Mouse (Mus musculus) cerebellum, adult 8-10 months (tissue): Measurements from ENCODE around the gene Bcl2l13.

Source experiments
- DNase-seq: peaks from one replicate; pipeline ENCODE4 v3.0.0; 2022

Bcl2l13 gene

DNA sequence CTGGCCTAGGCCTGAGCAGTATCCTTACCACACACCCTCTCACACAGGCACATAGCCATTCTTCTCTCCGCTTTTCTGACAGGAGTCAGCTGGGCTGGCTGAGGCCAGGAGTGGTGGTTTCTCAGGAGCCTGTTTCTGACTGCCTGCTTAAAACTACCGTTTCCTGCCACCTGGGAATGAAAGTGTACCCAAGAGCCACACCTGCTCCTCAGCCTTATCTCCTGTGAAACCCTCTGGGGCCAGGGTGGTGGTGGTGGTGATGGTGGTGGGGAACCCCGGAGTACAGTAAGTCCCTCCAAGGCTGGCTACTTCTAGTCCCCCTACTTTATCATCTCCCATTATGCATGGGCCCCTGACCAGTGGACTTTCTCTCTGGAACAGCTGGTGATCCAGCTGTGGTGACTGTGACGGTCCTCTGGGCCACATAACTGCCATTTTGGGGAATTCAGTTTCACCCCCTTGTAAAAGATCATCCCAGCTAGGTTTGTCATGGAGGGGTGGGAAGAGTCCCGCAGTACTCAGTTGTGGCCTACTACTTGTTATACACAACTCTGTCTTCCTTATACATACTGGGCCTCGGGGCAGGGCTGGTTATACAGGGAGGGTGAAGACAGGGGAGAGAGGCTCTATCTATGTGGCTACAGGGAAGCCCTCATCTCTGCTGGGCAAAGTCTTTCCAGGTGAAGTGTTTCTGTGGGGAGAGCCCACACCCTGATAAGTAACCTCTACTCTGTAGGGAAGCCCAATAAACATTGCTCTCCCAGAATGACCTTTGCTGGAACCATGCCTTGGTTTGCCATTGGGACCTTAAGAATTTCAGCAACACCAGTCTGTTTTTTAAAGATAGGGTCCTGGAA lies 94.7 kb downstream of the Bcl2l13 start:
- DNase-seq: no peak

DNA sequence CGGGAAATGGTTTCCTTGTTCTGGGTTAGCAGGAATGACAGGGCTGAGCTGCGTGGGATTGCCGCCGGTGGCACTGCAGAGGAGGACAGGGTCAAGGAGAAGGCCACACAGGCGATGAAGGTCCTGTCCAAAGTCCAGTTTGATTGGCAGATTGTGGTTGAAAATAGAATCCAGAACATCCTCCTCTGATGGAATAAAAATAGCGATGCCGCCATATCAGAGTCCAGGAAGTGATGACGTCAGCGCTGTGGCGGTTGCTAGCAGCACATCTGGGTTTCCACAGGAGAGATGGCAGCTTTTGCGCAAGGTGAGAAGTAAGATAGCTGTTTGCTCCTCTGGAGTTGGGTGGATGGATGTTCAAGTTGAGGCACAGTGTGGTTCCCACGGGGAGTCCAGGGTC lies 96.6 kb downstream of the Bcl2l13 start:
- no peak for DNase-seq

- DNase-seq: no peak
Measured at GRCm38 (mm10) chr6:120933670-120934069, 97.7 kb downstream of the Bcl2l13 start.

DNA sequence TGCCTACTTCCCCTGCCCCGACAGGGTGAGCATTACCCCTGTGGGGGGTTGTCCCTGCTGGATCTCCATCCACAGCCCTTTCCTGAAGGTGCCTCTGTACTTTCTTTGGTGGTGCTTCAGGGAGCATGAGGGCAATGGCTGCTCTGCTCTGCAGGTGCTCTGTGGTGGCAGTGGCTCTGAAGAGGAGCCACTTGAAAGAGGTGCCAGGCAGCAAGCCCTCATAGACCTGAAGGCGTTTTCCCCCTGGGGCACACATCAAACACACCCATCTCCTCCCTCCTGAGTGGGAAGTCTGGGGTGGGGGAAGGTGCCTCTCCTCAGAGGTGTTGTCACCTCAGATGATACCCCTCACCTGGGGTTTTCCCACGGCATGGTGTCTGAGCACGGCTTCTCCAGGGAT lies 98.2 kb downstream of the Bcl2l13 start:
- no peak for DNase-seq

- DNase-seq: no peak
Measured at GRCm38 (mm10) chr6:120937104-120937617, 101.1 kb downstream of the Bcl2l13 start.

DNA sequence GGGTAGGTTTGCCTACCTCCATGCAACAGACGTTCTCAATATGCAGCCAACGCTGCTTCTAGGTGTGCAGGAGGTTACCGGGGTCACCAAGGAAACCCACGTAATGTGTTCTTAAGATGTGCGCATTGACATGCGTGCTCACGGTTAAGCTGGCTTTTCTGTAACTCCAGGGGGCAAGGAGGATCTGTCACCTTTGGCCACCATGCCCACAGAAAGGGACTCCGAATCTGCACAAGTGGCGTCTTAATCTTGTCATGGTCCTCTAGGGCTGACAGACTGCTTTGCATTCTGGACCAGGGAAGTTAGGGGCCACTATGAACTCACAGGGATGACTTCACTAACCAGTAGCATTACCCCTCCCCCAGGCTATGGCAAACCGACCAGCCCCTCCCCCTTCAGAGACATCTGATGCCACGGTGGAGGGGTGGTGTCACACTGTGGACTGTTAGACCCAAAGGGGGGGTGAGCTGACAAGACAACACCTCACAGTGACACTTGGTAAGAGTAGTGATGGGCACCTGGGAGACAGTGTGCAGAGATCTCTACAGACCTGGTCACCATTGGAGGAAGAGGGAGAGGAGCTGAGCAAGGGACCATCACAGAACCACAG lies 102.1 kb downstream of the Bcl2l13 start:
- no peak for DNase-seq

GRCm38 (mm10) chr6:120938763-120939450 lies 102.9 kb downstream of the Bcl2l13 start:
- no peak for DNase-seq

- DNase-seq: no peak
Measured at GRCm38 (mm10) chr6:120939783-120940182, 103.8 kb downstream of the Bcl2l13 start.

DNA sequence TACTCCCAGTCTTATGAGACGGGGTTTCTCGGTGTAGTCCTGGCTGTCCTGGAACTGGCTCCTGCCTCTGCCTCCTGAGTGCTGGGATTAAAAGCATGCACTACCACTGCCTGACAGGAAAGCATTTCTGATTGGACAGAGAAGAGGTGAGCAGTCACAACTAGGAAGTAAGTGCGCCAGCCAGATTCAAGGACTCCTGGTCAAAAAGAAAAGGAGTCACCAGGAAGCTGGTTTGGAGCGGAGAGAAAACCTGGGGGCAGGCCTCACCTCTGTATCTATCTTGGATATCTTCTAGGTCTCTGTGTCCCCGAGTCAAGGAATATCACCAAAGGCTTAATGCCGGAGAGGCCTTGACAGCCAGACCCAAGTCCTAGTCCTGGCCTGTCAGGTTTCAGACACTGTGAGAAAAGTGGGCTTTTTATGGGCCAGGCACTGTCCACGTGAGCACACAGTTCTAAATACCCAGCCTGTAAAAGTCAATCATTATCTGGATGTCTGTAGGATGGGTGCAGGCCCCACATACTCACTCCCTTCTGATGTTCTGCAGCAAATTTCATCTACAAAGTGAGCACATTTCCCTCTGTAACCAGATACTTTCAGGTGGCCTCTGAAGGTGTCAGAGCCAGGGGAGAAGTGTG lies 104.6 kb downstream of the Bcl2l13 start:
- no peak for DNase-seq

GRCm38 (mm10) chr6:120941084-120941481 lies 105.1 kb downstream of the Bcl2l13 start:
- DNase-seq: no peak

GRCm38 (mm10) chr6:120941575-120941974 lies 105.6 kb downstream of the Bcl2l13 start:
- no peak for DNase-seq
